Mouse (Mus musculus): Measurements from ENCODE around the gene Gtdc1.

DNA sequence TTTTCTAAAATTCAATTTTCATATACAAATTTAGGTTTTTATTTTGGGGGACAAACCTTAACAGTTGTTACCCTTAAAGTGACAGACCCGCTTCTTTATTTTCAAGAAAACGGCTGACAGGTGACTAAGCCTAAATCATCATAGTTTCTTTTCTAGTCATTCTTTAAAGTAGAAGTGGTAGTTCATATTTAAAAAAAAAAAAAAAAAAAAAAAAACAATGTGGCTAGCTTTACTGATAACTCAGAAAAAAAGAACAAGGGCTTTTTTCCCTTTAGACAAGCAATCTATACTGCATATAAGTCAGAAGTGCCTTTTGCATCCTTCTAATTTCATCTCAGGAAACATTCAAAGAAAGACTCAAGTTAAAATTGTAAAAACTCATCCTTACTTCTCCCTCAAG lies 8.7 kb downstream of the Gtdc1 start:
- TF ChIP-seq CTCF (IDR thresholded peaks at IDR 0.05; ENCODE audit: low read depth): no peak
- TF ChIP-seq EP300 (IDR thresholded peaks at IDR 0.05; ENCODE audit: low read depth): no peak

Measured in heart, postnatal 0 days (tissue).